Mouse (Mus musculus): ENCODE measurements around the gene Lin7b. TPM values are rescaled to one million over a fixed set of nuclear protein-coding genes. Genes with fewer than 3 reads are reported as not detected.
A peak's percentile ranks its signal among the peaks of the same experiment; 100 is the strongest.
"Not testable (repeated sequence)": the region's sequence is repeated elsewhere in the genome, so short reads cannot be mapped to it uniquely, and the experiment has no call there.

Gene Lin7b
- polyA plus RNA-seq, 1 experiment = not detected

DNA sequence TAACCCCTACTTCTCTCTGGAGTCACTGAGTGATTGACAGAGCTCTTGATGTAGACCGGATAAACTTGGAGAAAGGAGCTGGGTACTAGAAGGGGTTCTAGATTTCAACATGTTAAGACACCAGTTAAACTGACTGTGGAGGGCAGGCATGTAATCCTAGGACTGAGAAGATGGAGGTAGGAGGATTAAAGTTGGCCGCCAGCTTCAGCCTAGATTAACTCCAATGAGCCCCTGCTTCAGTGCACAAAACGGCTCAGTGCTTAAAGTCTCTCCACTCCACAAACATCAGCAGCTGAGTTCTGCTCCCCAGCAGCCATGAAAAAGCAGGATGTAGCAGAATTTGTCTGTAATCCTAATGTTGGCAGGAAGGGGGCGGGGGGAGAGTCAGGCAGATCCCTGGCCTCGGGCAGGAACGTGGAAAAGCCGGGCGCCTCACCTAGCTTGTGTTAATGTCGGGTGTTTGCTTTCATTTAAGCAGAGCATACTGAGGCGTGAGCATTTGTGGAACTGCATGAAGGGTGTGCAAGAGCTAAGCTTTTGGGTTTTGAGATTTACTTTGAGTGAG lies 31.2 kb upstream of the Lin7b start:
- TF ChIP-seq CTCF (IDR thresholded peaks at IDR 0.05; ENCODE audit: control insufficient read depth, insufficient read depth, low read length) (no peak), POLR2A (IDR thresholded peaks at IDR 0.05; ENCODE audit: borderline replicate concordance, control insufficient read depth, low read depth, low read length) (no peak)
- WGBS = 75% methylated on average over 10 of the region's 10 CpGs
- Histone ChIP-seq H3K4me1 (ENCODE audit: control insufficient read depth, insufficient read depth, low read length) (no peaks in the 10 kb centered on the region), H3K4me3 (replicated peaks; ENCODE audit: control insufficient read depth, low read depth, low read length) (no peak overlapping the region), H3K27ac (ENCODE audit: control insufficient read depth, insufficient read depth, low read depth, low read length, poor library complexity) (no peak overlapping the region)

DNA sequence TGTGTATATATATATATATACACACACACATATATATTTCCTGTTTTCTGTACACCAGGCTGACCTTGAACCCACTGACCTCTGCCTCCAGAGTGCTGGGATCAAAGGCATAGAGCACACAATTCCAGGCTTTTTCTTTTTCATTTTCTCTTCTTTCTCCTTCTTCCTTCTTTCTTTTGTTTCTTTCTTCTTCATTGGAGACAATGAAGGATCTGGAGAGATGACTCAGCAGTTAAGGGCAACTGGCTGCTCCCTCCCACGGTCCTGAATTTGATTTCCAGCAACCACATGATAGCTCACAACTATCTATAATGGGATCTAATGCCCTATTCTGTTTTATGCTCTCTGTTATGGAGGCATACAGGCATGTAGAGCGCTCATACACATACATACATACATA lies 26.4 kb upstream of the Lin7b start:
- TF ChIP-seq CTCF (IDR thresholded peaks at IDR 0.05; ENCODE audit: control insufficient read depth, insufficient read depth, low read length) (no peak), POLR2A (IDR thresholded peaks at IDR 0.05; ENCODE audit: borderline replicate concordance, control insufficient read depth, low read depth, low read length) (no peak)
- WGBS = 51% methylated on average over 2 of the region's 2 CpGs
- Histone ChIP-seq H3K27ac (ENCODE audit: control insufficient read depth, insufficient read depth, low read depth, low read length, poor library complexity) (no peak overlapping the region), H3K4me3 (replicated peaks; ENCODE audit: control insufficient read depth, low read depth, low read length) (no peak overlapping the region), H3K4me1 (ENCODE audit: control insufficient read depth, insufficient read depth, low read length) (peaks cover 4% of the 10 kb centered on the region; the same call in 1 of the 2 replicates)

DNA sequence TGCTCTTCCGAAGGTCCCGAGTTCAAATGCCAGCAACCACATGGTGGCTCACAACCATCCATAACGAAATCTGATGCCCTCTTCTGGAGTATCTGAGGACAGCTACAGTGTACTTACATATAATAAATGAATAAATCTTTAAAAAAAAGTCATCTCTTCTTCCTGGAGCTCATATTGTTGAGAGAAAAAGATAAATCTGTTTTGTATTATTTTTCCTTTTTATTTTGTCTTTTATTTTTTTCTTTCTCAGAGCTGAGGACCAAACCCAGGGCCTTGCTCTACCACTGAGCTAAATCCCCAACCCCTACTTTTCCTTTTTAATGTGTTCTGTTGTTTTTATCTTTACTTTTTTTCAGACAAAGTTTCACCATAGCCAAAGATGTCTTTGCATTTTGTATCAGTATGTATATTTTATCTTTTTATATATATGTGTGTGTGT lies 26.0 kb upstream of the Lin7b start:
- not testable (repeated sequence) for H3K27ac ChIP-seq (ENCODE audit: control insufficient read depth, insufficient read depth, low read depth, low read length, poor library complexity); H3K4me1 ChIP-seq (ENCODE audit: control insufficient read depth, insufficient read depth, low read length)
- H3K4me3 ChIP-seq (replicated peaks; ENCODE audit: control insufficient read depth, low read depth, low read length) = peak overlapping the region; percentile 75
- 1% methylated on average over 3 of the region's 3 CpGs for WGBS

DNA sequence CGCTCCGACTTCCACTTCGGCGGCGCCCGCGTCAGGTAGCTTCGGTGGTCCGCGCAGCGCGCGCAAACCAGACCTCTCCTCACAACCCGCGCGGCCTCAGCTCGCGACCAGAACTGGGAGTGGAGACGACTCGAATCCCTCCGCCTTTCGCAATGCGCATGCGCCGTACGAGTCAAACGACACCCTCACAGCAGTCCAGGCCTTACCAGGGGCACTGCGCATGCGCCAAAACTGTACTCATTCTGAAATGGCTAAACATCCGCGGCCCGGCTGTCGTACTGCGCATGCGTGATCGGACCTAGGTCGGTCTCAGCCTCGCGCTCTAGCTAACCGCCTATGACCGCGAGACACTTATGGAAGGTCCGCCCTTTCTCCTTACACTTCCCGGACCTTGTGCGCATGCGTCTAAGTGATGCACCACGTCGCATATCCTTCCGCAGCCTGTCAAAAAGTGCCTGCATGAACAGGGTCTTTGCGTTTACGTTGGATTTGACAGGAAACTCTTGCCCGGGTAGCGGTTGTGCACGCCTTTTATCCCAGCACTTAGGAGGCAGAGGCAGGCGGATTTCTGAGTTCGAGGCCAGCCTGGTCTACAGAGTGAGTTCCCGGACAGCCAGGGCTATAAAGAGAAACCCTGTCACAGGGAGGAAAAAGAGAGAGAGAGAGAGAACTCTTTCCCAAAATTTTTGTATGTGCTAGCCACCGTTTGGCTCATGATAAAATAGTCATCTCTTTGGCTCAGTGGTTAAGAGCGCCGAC lies 25.4 kb upstream of the Lin7b start, which contains the start of gene Snrnp70:
Gene Snrnp70 (minus strand): TSS at position 165 of the 759 bp plus-strand sequence.
- under 1% methylated on average over 60 of the region's 60 CpGs for WGBS
- Histone ChIP-seq H3K4me1 (ENCODE audit: control insufficient read depth, insufficient read depth, low read length) (peaks cover 4% of the 10 kb centered on the region; the same call in 1 of the 2 replicates), H3K4me3 (replicated peaks; ENCODE audit: control insufficient read depth, low read depth, low read length) (peak within 1 kb of the TSS; percentile 78), H3K27ac (ENCODE audit: control insufficient read depth, insufficient read depth, low read depth, low read length, poor library complexity) (peak within 1 kb of the TSS; percentile 92)
- peak; percentile 97 for TF ChIP-seq POLR2A (IDR thresholded peaks at IDR 0.05; ENCODE audit: borderline replicate concordance, control insufficient read depth, low read depth, low read length)
- no peak for TF ChIP-seq CTCF (IDR thresholded peaks at IDR 0.05; ENCODE audit: control insufficient read depth, insufficient read depth, low read length)

DNA sequence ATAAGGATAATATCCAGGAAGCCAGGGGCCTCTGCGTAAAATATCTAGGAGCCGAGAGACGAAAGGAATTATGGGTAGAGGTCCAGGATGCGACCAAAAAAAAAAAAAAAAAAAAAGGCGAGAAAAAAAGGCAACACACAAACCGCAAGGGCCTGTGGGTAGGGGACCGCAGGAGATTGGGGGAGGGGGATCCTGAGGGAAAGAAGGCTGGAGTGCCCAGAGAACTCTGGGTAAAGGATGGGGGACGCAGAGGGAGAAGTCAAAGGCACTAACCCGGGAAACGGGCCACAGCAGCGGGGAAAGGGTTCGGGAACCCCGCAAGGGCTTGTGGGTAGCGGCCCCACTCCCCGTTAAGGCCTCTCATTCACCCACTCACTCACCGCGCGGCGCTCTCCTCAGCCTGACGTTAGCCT lies 24.8 kb upstream of the Lin7b start:
- TF ChIP-seq CTCF (IDR thresholded peaks at IDR 0.05; ENCODE audit: control insufficient read depth, insufficient read depth, low read length) = no peak
- TF ChIP-seq POLR2A (IDR thresholded peaks at IDR 0.05; ENCODE audit: borderline replicate concordance, control insufficient read depth, low read depth, low read length) = no peak
- under 1% methylated on average over 20 of the region's 20 CpGs for WGBS
- H3K4me3 ChIP-seq (replicated peaks; ENCODE audit: control insufficient read depth, low read depth, low read length) = peak overlapping the region; percentile 78
- H3K4me1 ChIP-seq (ENCODE audit: control insufficient read depth, insufficient read depth, low read length) = peaks cover 4% of the 10 kb centered on the region; the same call in 1 of the 2 replicates
- H3K27ac ChIP-seq (ENCODE audit: control insufficient read depth, insufficient read depth, low read depth, low read length, poor library complexity) = peak overlapping the region; percentile 92

DNA sequence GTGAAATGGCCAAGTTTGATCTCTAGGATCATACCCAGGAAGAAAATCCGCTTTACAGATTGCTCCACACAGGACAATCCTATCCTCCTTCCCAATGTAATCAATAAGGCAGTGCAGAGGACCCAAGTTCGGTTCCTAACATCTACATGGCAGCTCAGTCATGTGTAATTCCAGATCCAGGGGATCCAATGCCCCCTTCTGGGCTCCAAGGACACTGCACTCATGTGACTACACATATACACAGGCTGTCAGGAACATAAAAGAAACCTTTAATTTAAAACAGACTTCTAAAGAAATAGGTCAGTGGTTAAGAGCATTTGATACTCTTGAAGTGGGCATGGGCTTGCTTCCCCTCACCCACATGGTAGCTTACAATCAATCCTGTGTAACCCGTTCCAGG lies 15.7 kb upstream of the Lin7b start:
- TF ChIP-seq CTCF (IDR thresholded peaks at IDR 0.05; ENCODE audit: control insufficient read depth, insufficient read depth, low read length) (no peak), POLR2A (IDR thresholded peaks at IDR 0.05; ENCODE audit: borderline replicate concordance, control insufficient read depth, low read depth, low read length) (no peak)
- no peaks in the 10 kb centered on the region for H3K4me1 ChIP-seq (ENCODE audit: control insufficient read depth, insufficient read depth, low read length)
- no peak overlapping the region for H3K27ac ChIP-seq (ENCODE audit: control insufficient read depth, insufficient read depth, low read depth, low read length, poor library complexity)
- H3K4me3 ChIP-seq (replicated peaks; ENCODE audit: control insufficient read depth, low read depth, low read length) = no peak overlapping the region
- WGBS = 90% methylated on average over 3 of the region's 3 CpGs

DNA sequence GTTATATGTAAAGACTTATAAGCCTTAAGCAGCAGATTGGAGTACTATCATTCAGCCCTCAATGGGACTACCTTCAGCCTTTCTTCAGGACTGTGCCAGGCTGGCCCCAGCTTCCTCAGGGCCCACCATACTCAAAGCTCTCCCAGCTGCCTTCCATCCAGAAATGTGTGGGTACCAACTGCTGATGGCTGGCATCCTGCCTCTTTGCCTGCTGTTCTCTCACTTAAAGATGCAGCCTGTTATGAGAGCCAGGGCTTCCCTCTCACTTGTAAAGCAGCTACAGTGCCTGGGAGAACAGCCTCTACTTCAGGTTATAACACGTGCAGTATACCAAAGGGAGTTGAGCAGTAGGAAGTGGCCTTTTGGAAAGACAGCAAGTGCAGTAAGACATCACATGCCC lies 5.7 kb upstream of the Lin7b start:
- Histone ChIP-seq H3K27ac (ENCODE audit: control insufficient read depth, insufficient read depth, low read depth, low read length, poor library complexity) (no peak overlapping the region), H3K4me3 (replicated peaks; ENCODE audit: control insufficient read depth, low read depth, low read length) (no peak overlapping the region), H3K4me1 (ENCODE audit: control insufficient read depth, insufficient read depth, low read length) (no peaks in the 10 kb centered on the region)
- 82% methylated on average over 1 of the region's 1 CpGs for WGBS
- TF ChIP-seq CTCF (IDR thresholded peaks at IDR 0.05; ENCODE audit: control insufficient read depth, insufficient read depth, low read length) (no peak), POLR2A (IDR thresholded peaks at IDR 0.05; ENCODE audit: borderline replicate concordance, control insufficient read depth, low read depth, low read length) (no peak)

DNA sequence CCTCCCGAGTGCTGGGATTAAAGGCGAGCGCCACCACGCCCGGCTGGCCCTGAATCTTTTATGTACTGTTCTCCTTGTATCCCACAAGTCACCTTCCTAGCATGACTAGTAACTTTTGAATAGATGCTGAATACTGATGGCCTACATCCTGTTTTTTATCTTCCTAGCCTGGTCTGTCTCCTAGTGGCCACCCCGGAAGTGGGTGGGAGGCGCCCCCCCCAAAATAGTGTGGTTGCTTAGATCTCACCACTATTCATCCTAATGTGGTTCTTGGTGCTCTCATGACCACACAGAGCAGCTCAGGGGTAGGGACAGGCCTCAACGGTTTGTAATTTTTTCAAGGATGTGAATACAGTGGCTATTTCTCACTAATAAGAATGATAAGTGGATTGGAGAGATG lies 4.2 kb upstream of the Lin7b start:
- H3K27ac ChIP-seq (ENCODE audit: control insufficient read depth, insufficient read depth, low read depth, low read length, poor library complexity) = no peak overlapping the region
- H3K4me1 ChIP-seq (ENCODE audit: control insufficient read depth, insufficient read depth, low read length) = no peaks in the 10 kb centered on the region; the same call in 1 of the 2 replicates
- TF ChIP-seq POLR2A (IDR thresholded peaks at IDR 0.05; ENCODE audit: borderline replicate concordance, control insufficient read depth, low read depth, low read length) (no peak), CTCF (IDR thresholded peaks at IDR 0.05; ENCODE audit: control insufficient read depth, insufficient read depth, low read length) (no peak)
- no peak overlapping the region for H3K4me3 ChIP-seq (replicated peaks; ENCODE audit: control insufficient read depth, low read depth, low read length)
- WGBS = 79% methylated on average over 8 of the region's 8 CpGs

Measured in bone marrow, adult 2 months (tissue).